Mouse (Mus musculus) E14TG2a.4 (cell line): ENCODE results near the gene Aig1.

Experiments
- H3K27me3 ChIP-seq: 2 replicates; pipeline ENCODE4 v1.6.1; 2014; ENCODE audit warnings: low read length, control low read depth; ENCODE audit not compliant: insufficient read depth
- H3K36me3 ChIP-seq: 2 replicates; pipeline ENCODE4 v1.6.1; 2014; ENCODE audit warnings: low read length, control low read depth; ENCODE audit not compliant: insufficient read depth
- H3K4me1 ChIP-seq: replicated peaks from 2 replicates; pipeline ENCODE4 v1.6.1; 2014; ENCODE audit warnings: low read depth, low read length, control low read depth
- H3K4me3 ChIP-seq: replicated peaks from 2 replicates; pipeline ENCODE4 v1.5.1; 2014; ENCODE audit warnings: mild to moderate bottlenecking, low read length
- H3K9me3 ChIP-seq: 2 replicates; pipeline ENCODE4 v1.6.1; 2014; ENCODE audit warnings: low read length, control low read depth
- CTCF ChIP-seq: conservative IDR thresholded peaks from 2 replicates; pipeline ENCODE4 v1.5.1; 2014; ENCODE audit warnings: low read length
- NANOG ChIP-seq: IDR thresholded peaks from 2 replicates; pipeline ENCODE4 v1.6.1; 2014; ENCODE audit warnings: borderline replicate concordance, low read length, mixed read lengths
- POU5F1 ChIP-seq: IDR thresholded peaks from 2 replicates; pipeline ENCODE4 v1.6.1; 2014; ENCODE audit warnings: low read length, borderline replicate concordance

Gene Aig1

DNA sequence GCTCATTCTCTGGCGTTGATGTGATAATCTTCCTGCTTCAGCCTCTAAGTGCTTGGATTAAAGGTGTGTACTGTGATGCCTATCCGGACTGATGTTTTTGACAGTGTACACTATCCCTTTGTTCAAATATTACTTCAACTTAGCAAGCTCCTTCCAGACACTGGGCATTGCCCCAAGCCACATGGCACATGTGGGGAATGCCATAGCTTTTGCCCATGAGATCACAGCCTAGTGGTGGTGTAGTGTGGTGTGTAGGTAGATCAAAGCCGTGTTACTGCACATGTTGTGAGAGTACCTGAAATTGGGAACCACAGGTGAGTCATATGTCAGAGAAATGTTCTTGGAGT, 193.8 kb downstream of the Aig1 start:
- no peak overlapping the region for H3K4me3 ChIP-seq
- H3K27me3 ChIP-seq = no peaks in the 10 kb centered on the region
- no peaks in the 10 kb centered on the region for H3K4me1 ChIP-seq
- H3K36me3 ChIP-seq = no peaks in the 10 kb centered on the region
- TF ChIP-seq POU5F1 = no peak
- no peak for TF ChIP-seq CTCF
- no peak for TF ChIP-seq NANOG
- H3K9me3 ChIP-seq = 0 out of 2 replicates have a peak, but pooled peaks cover 7% of the 10 kb centered on the region

DNA sequence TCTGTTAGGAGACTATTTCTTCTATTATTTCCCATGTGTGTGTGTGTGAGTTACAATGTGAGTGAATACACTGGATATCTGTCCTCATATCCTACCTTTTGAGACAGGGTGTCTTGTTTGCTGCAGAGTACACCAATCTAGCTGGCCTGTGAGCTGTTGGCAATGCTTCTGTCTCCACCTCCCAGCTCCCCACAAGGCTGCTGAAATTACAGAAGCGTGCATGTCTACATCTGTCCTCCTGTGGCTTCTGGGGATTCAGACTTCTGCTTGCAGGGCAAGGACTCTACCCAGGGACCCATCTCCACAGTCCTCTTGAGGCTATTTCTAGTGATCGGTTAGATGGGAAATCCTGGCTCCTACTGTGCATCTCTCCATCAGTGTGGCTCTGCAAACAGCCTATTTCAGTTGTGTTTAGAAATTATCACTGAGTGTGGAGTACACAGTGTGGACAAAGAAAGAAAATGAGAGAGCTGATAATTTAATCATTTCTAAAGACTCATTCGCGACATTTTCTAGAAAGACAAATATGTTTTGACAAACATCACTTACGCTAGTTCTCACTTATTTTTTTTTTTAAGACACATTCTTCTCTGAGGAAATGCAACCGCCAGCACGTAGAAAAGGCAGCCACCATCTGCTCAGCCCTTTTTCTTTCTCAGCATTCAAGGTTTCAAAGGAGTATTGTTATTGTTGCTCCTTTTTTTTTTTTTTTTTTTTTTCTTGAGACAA, 194.3 kb downstream of the Aig1 start:
- no peaks in the 10 kb centered on the region for H3K27me3 ChIP-seq
- peaks cover 7% of the 10 kb centered on the region; the same call in 1 of the 2 replicates for H3K9me3 ChIP-seq
- TF ChIP-seq NANOG = no peak
- H3K4me1 ChIP-seq = no peaks in the 10 kb centered on the region
- no peaks in the 10 kb centered on the region for H3K36me3 ChIP-seq
- no peak overlapping the region for H3K4me3 ChIP-seq

DNA sequence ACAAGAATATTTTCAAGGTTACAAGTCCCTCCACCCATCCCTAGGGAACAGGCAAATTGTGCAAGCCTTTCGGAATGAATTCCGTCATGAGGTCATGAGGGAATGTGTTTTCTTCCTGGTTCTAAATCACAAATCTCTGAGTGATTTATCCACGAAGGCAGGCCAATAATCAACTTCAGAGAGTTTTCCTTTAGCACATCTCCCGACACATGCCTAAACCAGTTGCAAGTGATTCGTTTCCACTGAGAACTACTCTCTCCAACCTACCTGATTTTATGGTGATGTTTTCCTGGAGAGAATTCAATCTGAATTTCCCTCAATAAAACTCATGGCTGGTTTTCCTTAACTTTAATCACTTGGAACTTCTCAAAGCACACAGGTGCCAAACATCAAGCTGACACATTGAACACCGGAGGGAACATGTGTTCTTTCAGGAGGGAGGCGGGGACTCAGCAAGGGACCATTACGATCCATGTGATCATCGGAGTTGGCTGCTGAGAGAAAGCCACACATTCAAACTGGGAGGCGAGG, 201.5 kb downstream of the Aig1 start:
- H3K9me3 ChIP-seq = peaks cover 20% of the 10 kb centered on the region
- H3K4me3 ChIP-seq = no peak overlapping the region
- no peaks in the 10 kb centered on the region for H3K27me3 ChIP-seq
- TF ChIP-seq POU5F1 = no peak
- no peak for TF ChIP-seq CTCF
- no peak for TF ChIP-seq NANOG
- no peaks in the 10 kb centered on the region for H3K4me1 ChIP-seq
- no peaks in the 10 kb centered on the region for H3K36me3 ChIP-seq

DNA sequence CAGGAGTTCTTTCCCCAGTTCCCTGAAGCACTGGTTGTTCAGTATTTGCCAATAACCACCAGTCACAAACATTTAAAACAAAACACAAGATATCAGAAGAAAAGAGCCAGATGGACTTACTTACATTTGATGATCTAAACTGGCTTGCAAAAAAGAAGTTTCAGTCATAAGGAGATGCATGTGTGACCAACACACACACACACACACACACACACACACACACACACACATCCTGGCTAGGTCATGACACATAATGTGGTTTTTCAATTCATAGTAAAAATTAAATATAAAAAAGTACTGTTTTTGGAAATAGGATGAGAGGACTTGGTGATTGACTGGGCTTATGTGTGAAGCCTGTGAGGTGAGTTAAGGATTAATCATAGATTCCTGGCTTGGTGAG, 205.3 kb downstream of the Aig1 start:
- TF ChIP-seq CTCF (no peak), NANOG (no peak), POU5F1 (no peak)
- no peaks in the 10 kb centered on the region for H3K27me3 ChIP-seq
- no peaks in the 10 kb centered on the region for H3K36me3 ChIP-seq

DNA sequence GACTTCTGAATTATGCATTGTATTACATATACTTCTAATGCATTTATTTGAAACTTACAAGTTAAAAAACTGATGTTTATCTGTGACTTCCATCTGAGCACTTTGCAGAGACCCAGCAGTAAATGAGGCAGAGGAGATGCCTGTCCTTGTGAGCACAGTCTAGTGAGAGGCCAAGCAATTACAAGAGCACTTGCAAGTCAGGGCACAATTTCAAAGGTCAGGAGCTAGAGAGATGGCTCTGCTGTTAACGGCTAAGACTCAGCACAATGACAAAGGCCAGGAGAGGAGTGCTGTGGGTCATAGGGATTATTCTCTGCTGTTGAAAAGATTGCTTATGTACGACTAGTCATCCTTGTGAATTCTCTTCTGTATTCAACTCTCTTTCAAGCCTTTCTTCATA, 209.0 kb downstream of the Aig1 start:
- no peaks in the 10 kb centered on the region for H3K27me3 ChIP-seq
- no peaks in the 10 kb centered on the region for H3K36me3 ChIP-seq
- no peaks in the 10 kb centered on the region for H3K9me3 ChIP-seq
- no peak overlapping the region for H3K4me3 ChIP-seq
- H3K4me1 ChIP-seq = no peaks in the 10 kb centered on the region
- TF ChIP-seq CTCF (no peak), POU5F1 (no peak), NANOG (no peak)

More for the DNA sequence above, 205.3 kb downstream of the Aig1 start:
- Histone ChIP-seq H3K4me1 (no peaks in the 10 kb centered on the region), H3K9me3 (peaks cover 2% of the 10 kb centered on the region), H3K4me3 (no peak overlapping the region)

DNA sequence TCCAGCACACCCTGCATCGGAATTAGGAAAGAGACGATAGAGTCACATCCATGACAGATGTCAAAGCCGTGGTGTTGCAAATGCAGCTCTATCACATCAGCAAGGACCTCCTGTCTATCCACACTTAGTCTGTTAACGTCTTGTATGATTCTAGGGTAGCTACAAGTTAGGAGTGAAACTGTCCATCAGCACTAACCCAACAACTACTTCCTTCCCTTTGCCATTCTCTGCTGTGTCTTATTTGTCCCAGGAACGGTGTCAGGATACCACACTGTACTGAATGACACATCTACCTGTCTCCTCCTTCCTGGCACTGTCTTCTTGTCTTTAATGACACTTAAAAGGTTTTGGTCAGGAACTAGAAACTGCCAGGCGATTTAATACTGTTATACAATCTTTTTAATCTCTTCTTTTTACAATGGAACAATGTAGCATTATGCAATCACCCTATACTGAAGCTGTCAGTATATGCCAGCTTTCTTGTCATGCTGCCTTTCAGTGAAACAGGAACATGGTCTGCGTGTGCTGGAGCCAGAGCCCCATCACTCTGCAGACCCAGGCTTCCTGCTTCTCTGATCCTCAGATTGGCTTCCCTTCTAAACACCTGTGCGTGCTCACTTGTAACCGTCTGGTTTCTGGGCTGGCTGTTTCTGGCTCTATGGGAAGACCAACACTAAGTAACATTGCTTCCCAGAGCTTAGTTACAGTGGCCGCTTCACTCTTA, 214.9 kb downstream of the Aig1 start:
- no peaks in the 10 kb centered on the region for H3K9me3 ChIP-seq
- H3K27me3 ChIP-seq = no peaks in the 10 kb centered on the region
- H3K4me3 ChIP-seq = no peak overlapping the region
- TF ChIP-seq NANOG (no peak), POU5F1 (no peak)
- H3K36me3 ChIP-seq = no peaks in the 10 kb centered on the region
- H3K4me1 ChIP-seq = no peaks in the 10 kb centered on the region

DNA sequence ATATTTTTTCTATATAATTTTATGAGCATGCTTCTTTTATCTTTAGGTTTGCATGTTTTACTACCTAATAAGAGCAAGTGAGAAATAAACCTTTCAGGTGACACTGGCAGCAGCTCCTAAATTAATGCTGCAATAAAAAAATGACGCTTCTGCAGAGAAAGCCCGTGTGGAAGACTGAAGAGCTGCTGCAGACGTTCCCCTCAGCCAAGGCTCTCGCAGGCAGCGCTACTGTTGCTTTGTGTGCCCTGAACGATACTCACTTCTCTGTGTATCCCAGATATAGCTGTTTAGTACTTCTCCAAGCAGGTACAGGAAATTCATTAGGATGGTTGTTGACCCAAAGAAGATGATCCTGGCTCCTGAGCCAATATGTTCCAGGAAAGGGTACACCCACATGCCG, 215.5 kb downstream of the Aig1 start:
- no peaks in the 10 kb centered on the region for H3K9me3 ChIP-seq
- no peaks in the 10 kb centered on the region for H3K36me3 ChIP-seq
- TF ChIP-seq CTCF = no peak
- no peak for TF ChIP-seq NANOG
- TF ChIP-seq POU5F1 = no peak
- no peaks in the 10 kb centered on the region for H3K27me3 ChIP-seq
- no peaks in the 10 kb centered on the region for H3K4me1 ChIP-seq
- no peak overlapping the region for H3K4me3 ChIP-seq

DNA sequence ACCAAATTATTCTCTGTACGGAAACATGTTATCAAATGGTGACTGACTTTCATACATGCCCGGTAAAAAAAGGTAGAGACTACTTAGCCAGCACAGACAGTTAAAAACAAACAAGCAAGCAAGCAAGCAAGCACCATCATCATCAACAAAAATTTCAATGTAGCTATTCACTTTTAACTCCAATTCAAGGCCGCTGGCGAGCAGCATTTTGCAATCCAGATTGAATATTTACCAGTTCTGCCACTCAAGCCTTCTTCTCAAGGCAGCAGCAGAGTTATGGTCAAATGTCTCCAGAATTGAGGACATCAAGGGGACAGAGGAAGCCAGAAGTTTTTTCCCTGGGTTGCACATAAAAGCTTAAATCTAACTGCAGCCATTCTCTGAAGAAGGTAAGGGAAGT, 216.7 kb downstream of the Aig1 start:
- no peak overlapping the region for H3K4me3 ChIP-seq
- no peaks in the 10 kb centered on the region for H3K36me3 ChIP-seq
- no peaks in the 10 kb centered on the region for H3K9me3 ChIP-seq
- H3K27me3 ChIP-seq = no peaks in the 10 kb centered on the region
- no peak for TF ChIP-seq CTCF
- TF ChIP-seq POU5F1 = no peak
- TF ChIP-seq NANOG = no peak
- peaks cover 7% of the 10 kb centered on the region; the same call in 1 of the 2 replicates for H3K4me1 ChIP-seq

DNA sequence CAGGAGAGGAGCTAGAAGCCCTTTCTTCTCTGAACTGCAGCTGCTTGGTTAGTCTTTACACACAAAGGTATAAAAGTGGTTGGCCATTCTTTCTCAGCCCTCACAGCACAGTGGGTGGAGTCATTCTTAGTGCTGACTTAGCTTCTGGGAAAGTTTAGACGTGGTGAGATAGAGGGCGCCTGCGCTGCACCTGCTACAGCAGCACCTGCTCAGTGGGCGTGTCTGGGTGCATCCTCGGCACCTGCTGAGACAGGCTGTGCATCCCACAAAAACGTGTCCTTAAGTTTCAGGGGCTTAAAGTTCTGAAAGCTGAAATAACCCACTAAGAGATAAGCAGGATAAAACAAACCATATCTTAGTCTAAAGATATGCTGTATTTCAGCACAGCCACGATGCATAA, 227.0 kb downstream of the Aig1 start:
- Histone ChIP-seq H3K9me3 (no peaks in the 10 kb centered on the region), H3K36me3 (no peaks in the 10 kb centered on the region), H3K4me3 (no peak overlapping the region), H3K27me3 (no peaks in the 10 kb centered on the region), H3K4me1 (peaks cover 5% of the 10 kb centered on the region)
- TF ChIP-seq NANOG = no peak
- TF ChIP-seq POU5F1 = no peak
- TF ChIP-seq CTCF = no peak
